Mouse (Mus musculus) midbrain, embryonic 13.5 days (tissue): ENCODE measurements around the gene Btnl2. TPM values are rescaled to one million over a fixed set of nuclear protein-coding genes. Genes with fewer than 3 reads are reported as not detected.

Experiments
- ATAC-seq: fragments of 200-750 bp; cut with Nextera tagmentation; 2 replicates; pipeline ENCODE4 v1.8.0; 2017; ENCODE audit warnings: mild to moderate bottlenecking, moderate TSS enrichment, moderate library complexity
- H3K27ac ChIP-seq: fragments of 300-500 bp; sonication (generic); 2 replicates; pipeline ENCODE4 v1.5.1; 2015; ENCODE audit warnings: inconsistent platforms, mild to moderate bottlenecking, moderate library complexity
- H3K27me3 ChIP-seq: fragments of 300-500 bp; sonication (generic); 2 replicates; pipeline ENCODE4 v1.6.1; 2015; ENCODE audit warnings: mild to moderate bottlenecking, inconsistent platforms
- H3K36me3 ChIP-seq: fragments of 300-500 bp; sonication (generic); 2 replicates; pipeline ENCODE4 v1.6.1; 2015; ENCODE audit warnings: mild to moderate bottlenecking, inconsistent platforms
- H3K4me1 ChIP-seq: fragments of 300-500 bp; sonication (generic); replicated peaks from 2 replicates; pipeline ENCODE4 v1.6.1; 2015; ENCODE audit warnings: inconsistent platforms
- H3K4me2 ChIP-seq: fragments of 300-500 bp; sonication (generic); replicated peaks from 2 replicates; pipeline ENCODE4 v1.6.1; 2015; ENCODE audit warnings: moderate library complexity, mild to moderate bottlenecking, inconsistent platforms
- H3K4me3 ChIP-seq: fragments of 300-500 bp; sonication (generic); replicated peaks from 2 replicates; pipeline ENCODE4 v1.5.1; 2015; ENCODE audit warnings: mild to moderate bottlenecking, inconsistent platforms
- H3K9ac ChIP-seq: fragments of 300-500 bp; sonication (generic); replicated peaks from 2 replicates; pipeline ENCODE4 v1.6.1; 2015; ENCODE audit warnings: mild to moderate bottlenecking, inconsistent platforms
- H3K9me3 ChIP-seq: fragments of 300-500 bp; sonication (generic); 2 replicates; pipeline ENCODE4 v1.6.1; 2016; ENCODE audit warnings: mild to moderate bottlenecking, inconsistent platforms
- WGBS: fragments of 180-500 bp; shearing (Covaris S2); methylation state at CpG from one replicate; pipeline ENCODE4 v1.1.7; 2015; 5-methylcytosine and 5-hydroxymethylcytosine counted together
- polyA plus RNA-seq: library from polyadenylated mRNA; unstranded; fragments of >200 nt; fragmentation: Nextera tagmentation; extraction: Ambion mirVana; gene quantifications from 2 replicates; pipeline ENCODE4 v1.2.1, GENCODE M21; 2015

Btnl2 gene
- polyA plus RNA-seq, 1 experiment from 2014 or later = not detected

DNA sequence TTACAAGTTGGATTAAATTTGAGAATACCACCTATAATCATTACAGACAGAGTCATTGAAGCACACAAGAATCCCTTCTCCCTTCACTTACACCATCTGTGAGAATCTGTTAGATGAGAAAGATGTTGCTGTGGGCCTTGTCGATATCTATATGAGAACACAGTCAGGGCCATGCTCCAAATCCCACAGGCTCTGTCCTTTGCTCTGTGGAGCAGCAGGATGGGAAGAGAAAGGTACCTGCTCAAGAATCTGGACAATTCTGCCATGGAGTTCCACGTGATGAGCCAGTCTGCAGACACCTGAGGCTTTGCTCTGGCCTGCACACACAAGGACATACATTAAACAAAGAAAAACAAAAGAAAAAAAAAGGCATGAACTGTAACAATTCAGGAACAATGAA lies 37.9 kb upstream of the Btnl2 start:
- H3K27ac ChIP-seq = no peak overlapping the region
- H3K4me3 ChIP-seq = no peak overlapping the region
- H3K9me3 ChIP-seq = no peaks in the 10 kb centered on the region
- 78% methylated on average over 2 of the region's 2 CpGs for WGBS
- H3K9ac ChIP-seq = no peak overlapping the region
- no peaks in the 10 kb centered on the region for H3K4me1 ChIP-seq
- no peak for ATAC-seq
- no peaks in the 10 kb centered on the region for H3K36me3 ChIP-seq
- no peaks in the 10 kb centered on the region for H3K27me3 ChIP-seq
- no peak overlapping the region for H3K4me2 ChIP-seq

DNA sequence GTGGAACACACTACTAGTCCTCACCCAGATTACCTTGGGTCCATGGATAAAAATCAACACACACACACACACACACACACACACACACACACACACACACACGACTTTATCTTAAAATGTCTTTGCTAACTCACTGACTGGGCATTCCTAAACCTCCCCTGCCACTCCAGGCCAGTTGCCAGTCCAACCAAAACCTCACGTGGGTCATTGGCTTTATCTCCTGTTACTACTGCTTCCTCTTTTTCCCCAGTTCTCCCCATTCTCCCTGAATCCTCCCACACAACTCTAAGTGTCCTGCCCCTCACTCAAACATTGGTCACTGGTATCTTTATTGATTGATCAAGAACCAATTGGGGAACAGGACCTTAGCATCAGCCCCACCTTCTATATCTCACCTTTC lies 37.3 kb upstream of the Btnl2 start:
- Histone ChIP-seq H3K9ac (no peak overlapping the region), H3K4me3 (no peak overlapping the region), H3K4me2 (no peak overlapping the region), H3K36me3 (no peaks in the 10 kb centered on the region), H3K27ac (no peak overlapping the region), H3K4me1 (no peaks in the 10 kb centered on the region), H3K27me3 (no peaks in the 10 kb centered on the region), H3K9me3 (no peaks in the 10 kb centered on the region)
- 62% methylated on average over 2 of the region's 2 CpGs for WGBS
- no peak for ATAC-seq

DNA sequence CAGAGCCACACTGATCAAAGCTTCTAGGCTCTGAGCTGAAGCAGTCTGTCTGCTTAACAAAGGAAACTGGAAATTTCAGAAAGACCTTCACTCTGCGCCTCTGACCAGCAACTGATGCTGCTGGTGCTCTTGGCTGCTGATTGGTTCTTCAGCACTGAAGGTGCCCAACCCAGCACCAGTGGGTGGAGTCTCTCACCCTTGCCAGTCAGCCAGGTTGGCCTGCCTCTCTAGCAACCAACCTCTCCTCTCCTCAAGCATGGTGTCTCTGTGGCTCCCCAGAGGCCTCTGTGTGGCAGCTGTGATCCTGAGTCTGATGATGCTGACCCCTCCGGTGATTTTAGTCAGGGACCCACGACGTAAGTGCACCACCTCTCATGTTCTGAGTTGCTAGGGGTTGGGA lies 29.2 kb upstream of the Btnl2 start, which contains the start of gene H2-Eb2:
H2-Eb2 (plus strand) TSS at position 230 of the 400 bp plus-strand sequence.
- Histone ChIP-seq H3K36me3 (no peaks in the 10 kb centered on the region), H3K27me3 (no peaks in the 10 kb centered on the region), H3K4me3 (no peak within 1 kb of the TSS), H3K9ac (no peak within 1 kb of the TSS), H3K27ac (no peak within 1 kb of the TSS), H3K9me3 (no peaks in the 10 kb centered on the region), H3K4me1 (no peaks in the 10 kb centered on the region), H3K4me2 (no peak within 1 kb of the TSS)
- no peak for ATAC-seq
- WGBS = 59% methylated on average over 4 of the region's 4 CpGs

DNA sequence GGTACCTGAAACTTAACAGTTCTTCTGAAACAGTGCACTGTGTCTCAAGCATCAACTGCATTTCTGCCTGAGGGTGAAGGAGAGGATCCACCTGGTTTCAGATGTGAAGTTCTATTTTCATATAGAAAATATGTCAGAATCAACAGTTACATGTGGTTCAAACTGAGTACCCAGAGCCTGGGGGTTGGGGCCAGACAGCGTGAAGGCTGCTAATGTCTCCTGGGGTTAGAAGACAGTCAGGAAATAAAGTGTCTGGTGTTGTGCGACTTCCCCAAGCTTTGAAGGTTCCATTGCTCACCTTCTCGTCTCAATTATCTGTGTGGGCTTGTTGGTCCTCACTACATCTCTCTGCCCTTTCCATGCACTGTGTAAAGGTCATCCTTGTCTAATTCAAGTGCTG lies 28.2 kb upstream of the Btnl2 start:
- H3K27ac ChIP-seq = no peak overlapping the region
- ATAC-seq = no peak
- H3K4me2 ChIP-seq = no peak overlapping the region
- H3K4me3 ChIP-seq = no peak overlapping the region
- no peaks in the 10 kb centered on the region for H3K4me1 ChIP-seq
- H3K9ac ChIP-seq = no peak overlapping the region
- H3K36me3 ChIP-seq = no peaks in the 10 kb centered on the region
- WGBS = 84% methylated on average over 3 of the region's 3 CpGs
- no peaks in the 10 kb centered on the region for H3K9me3 ChIP-seq
- no peaks in the 10 kb centered on the region for H3K27me3 ChIP-seq

DNA sequence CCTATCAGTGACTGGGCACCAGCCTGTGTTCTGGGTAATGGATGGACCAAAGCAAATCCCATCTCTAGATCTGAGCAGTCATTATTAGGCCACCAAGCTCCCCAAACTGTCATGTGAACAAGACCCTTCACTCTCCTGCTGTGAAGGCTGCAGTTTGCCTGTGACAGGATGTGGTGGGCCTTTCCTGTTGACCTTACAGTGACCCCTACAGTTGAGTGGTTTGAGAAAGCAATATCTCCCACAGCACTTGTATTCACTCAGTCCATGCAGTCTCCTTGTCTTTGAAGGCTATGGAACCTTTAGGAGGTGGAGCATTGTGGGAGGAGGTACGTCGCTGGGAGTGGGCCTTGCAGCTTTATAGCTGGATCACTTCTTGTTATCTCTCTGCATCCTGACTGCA lies 24.8 kb upstream of the Btnl2 start:
- ATAC-seq = no peak
- Histone ChIP-seq H3K27me3 (no peaks in the 10 kb centered on the region), H3K27ac (no peak overlapping the region), H3K4me3 (no peak overlapping the region), H3K9ac (no peak overlapping the region), H3K36me3 (no peaks in the 10 kb centered on the region), H3K4me1 (no peaks in the 10 kb centered on the region), H3K4me2 (no peak overlapping the region), H3K9me3 (no peaks in the 10 kb centered on the region)
- WGBS = 78% methylated on average over 2 of the region's 2 CpGs

DNA sequence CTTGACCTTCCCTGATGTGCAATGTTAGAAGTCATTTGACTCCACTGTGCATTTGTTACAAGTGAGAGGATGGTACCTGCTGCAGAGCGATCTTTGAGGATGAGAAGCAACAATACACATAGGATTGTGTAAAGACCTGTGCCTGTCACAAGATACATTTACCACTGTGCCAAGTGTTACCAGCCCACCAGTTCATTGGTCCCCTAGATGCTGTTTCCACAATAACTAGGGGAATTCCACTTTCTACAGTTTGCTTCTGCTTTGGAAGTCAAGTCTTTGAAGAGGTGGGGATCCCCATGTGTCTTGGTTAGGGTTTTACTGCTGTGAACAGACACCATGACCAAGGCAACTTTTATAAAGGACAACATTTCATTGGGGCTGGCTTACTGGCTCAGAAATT lies 23.4 kb upstream of the Btnl2 start:
- Histone ChIP-seq H3K9me3 (no peaks in the 10 kb centered on the region), H3K4me3 (no peak overlapping the region), H3K27me3 (no peaks in the 10 kb centered on the region), H3K4me2 (no peak overlapping the region), H3K9ac (no peak overlapping the region), H3K4me1 (no peaks in the 10 kb centered on the region), H3K27ac (no peak overlapping the region), H3K36me3 (no peaks in the 10 kb centered on the region)
- WGBS = 94% methylated on average over 1 of the region's 1 CpGs
- ATAC-seq = no peak

- H3K4me2 ChIP-seq = no peak overlapping the region
- 53% methylated on average over 3 of the region's 3 CpGs for WGBS
- no peak overlapping the region for H3K9ac ChIP-seq
- no peaks in the 10 kb centered on the region for H3K36me3 ChIP-seq
- no peak overlapping the region for H3K27ac ChIP-seq
- no peak for ATAC-seq
- no peak overlapping the region for H3K4me3 ChIP-seq
- no peaks in the 10 kb centered on the region for H3K9me3 ChIP-seq
- no peaks in the 10 kb centered on the region for H3K27me3 ChIP-seq
- H3K4me1 ChIP-seq = no peaks in the 10 kb centered on the region
These were observed 13.8 kb upstream of the Btnl2 start for GRCm38 (mm10) chr17:34340619-34341402.

DNA sequence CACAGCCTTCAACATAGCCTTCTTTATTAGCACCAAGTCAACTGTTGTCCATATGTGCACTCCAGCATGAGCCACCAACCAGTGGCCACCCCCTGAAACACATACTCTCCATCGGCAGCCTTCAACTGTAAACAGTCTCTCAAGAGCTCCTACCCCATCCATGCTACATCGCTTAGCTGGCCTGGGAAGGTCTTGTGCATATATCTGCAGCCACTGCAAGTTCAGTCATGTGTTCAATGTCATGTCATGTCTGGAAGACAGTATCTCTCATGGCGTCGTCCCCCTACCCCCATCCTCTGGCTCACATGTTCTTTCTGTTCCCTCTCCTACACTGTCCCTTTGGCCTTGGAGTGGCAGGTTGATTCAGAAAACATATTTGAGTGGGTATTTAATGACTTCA lies 9.7 kb upstream of the Btnl2 start:
- H3K9me3 ChIP-seq = no peaks in the 10 kb centered on the region
- no peak overlapping the region for H3K4me3 ChIP-seq
- no peak overlapping the region for H3K27ac ChIP-seq
- no peaks in the 10 kb centered on the region for H3K36me3 ChIP-seq
- no peaks in the 10 kb centered on the region for H3K27me3 ChIP-seq
- no peak overlapping the region for H3K4me2 ChIP-seq
- 94% methylated on average over 4 of the region's 4 CpGs for WGBS
- ATAC-seq = no peak
- H3K4me1 ChIP-seq = no peaks in the 10 kb centered on the region
- no peak overlapping the region for H3K9ac ChIP-seq

DNA sequence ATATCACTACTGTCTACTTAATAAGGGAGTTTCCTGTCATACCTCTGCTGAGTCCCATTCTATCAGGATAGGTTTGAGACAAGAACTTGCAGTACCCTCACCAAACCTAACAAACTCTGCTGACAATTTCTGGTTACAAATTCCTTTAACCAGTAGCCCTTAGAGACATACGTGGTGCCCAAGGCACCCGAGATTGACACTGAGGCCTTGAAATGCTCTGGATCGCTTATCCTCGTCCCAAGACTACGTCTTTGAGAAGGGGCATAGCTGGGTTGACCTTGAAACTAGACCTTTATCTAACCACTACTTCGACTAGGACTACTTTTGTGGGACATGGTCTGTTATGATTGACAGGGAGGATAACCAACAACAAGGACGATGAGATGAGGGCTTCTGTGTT lies 9.1 kb upstream of the Btnl2 start:
- Histone ChIP-seq H3K4me1 (no peaks in the 10 kb centered on the region), H3K9me3 (no peaks in the 10 kb centered on the region), H3K4me2 (no peak overlapping the region), H3K9ac (no peak overlapping the region), H3K27me3 (0 out of 2 replicates have a peak, but pooled peaks cover 2% of the 10 kb centered on the region), H3K36me3 (no peaks in the 10 kb centered on the region), H3K4me3 (no peak overlapping the region), H3K27ac (no peak overlapping the region)
- ATAC-seq = no peak
- WGBS = 90% methylated on average over 7 of the region's 7 CpGs

DNA sequence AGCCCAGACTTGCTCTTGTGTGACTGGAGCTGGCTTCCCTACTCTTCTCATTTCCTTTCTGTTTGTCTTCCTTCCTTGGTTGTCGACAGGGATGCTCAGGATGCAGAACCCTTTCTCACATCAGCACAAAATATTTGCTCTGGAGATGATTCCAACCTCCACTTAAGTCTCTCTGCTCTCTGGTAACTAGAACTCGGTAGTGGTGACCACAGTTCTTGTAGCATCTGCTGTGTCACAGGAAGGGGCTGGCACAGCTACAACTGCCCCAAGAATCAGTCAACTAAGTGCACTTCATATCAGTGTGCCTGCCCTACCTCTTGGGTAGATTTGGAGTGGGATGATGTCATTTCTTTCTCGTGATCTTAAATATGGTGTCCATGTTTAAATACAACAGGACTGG lies 8.6 kb upstream of the Btnl2 start:
- Histone ChIP-seq H3K9ac (no peak overlapping the region), H3K4me2 (no peak overlapping the region), H3K4me3 (no peak overlapping the region), H3K9me3 (no peaks in the 10 kb centered on the region), H3K27ac (no peak overlapping the region), H3K4me1 (no peaks in the 10 kb centered on the region), H3K36me3 (no peaks in the 10 kb centered on the region), H3K27me3 (0 out of 2 replicates have a peak, but pooled peaks cover 7% of the 10 kb centered on the region)
- WGBS = 83% methylated on average over 3 of the region's 3 CpGs
- ATAC-seq = no peak

- H3K4me2 ChIP-seq = no peak overlapping the region
- WGBS = 75% methylated on average over 6 of the region's 6 CpGs
- H3K4me1 ChIP-seq = no peaks in the 10 kb centered on the region
- no peak for ATAC-seq
- H3K36me3 ChIP-seq = no peaks in the 10 kb centered on the region
- no peaks in the 10 kb centered on the region for H3K9me3 ChIP-seq
- H3K9ac ChIP-seq = no peak overlapping the region
- no peak overlapping the region for H3K4me3 ChIP-seq
- H3K27me3 ChIP-seq = 0 out of 2 replicates have a peak, but pooled peaks cover 8% of the 10 kb centered on the region
- H3K27ac ChIP-seq = no peak overlapping the region
These were observed 6.9 kb upstream of the Btnl2 start for GRCm38 (mm10) chr17:34347606-34348308.

DNA sequence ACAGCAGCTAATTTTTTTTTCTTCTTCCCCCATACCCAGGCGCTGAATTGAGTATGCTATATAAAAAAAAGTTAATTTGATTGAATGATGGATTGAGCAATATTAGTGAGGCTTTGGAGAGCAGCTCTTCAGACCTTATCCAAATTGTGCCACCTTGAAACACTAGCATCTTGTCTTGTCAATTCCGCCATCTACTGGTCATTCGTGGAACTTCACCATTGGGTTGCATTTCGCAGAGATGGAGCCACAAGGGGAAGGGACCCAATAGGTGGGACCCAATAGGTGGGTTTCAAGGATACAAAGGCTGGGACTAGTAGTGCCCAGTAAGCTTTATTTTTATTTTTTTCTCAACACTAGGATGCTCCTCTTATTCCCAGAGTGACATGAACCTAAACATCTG lies 5.2 kb upstream of the Btnl2 start:
- H3K9ac ChIP-seq = no peak overlapping the region
- no peak overlapping the region for H3K27ac ChIP-seq
- H3K36me3 ChIP-seq = no peaks in the 10 kb centered on the region
- H3K27me3 ChIP-seq = 0 out of 2 replicates have a peak, but pooled peaks cover 8% of the 10 kb centered on the region
- WGBS = 4% methylated on average over 4 of the region's 4 CpGs
- no peak for ATAC-seq
- H3K9me3 ChIP-seq = no peaks in the 10 kb centered on the region
- H3K4me3 ChIP-seq = no peak overlapping the region
- no peak overlapping the region for H3K4me2 ChIP-seq
- no peaks in the 10 kb centered on the region for H3K4me1 ChIP-seq
